In genomic region chr2:18884277-18884676, GRCm38 (mm10) we compare ENCODE assay signal across 15 mouse cellular contexts.
A peak's percentile ranks its signal among the peaks of the same experiment; 100 is the strongest.
DNase-seq lines count a peak whose midpoint lies in the region; ATAC-seq and TF ChIP-seq lines count a peak whose summit lies in the region.
"Had no signal": no experiment of that assay in that cellular context is flagged by ENCODE, and none has a peak within 500 bp of the region (broad histone marks: within the 10 kb centered on the region; RNA-seq: fewer than 3 reads in every experiment).

No protein-coding gene starts in this region.

- no peaks in the 10 kb centered on the region for H3K27me3 ChIP-seq in heart, postnatal 0 days (ENCODE audit: control insufficient read depth, insufficient read depth, low read length)
- H3K27me3 ChIP-seq: embryonic facial prominence, embryonic 12.5 days; liver, embryonic 15.5 days had no signal

- no peak for ATAC-seq in heart, postnatal 0 days (ENCODE audit: insufficient read depth, low read depth)
- no peak for ATAC-seq in frontal cortex, adult (ENCODE audit: low TSS enrichment)

- no peaks in the 10 kb centered on the region for H3K36me3 ChIP-seq in heart, postnatal 0 days (replicated peaks; ENCODE audit: control insufficient read depth, insufficient read depth, low read length)
- H3K36me3 ChIP-seq: embryonic facial prominence, embryonic 12.5 days; forebrain, embryonic 10.5 days had no signal

- TF ChIP-seq CTCF in heart, postnatal 0 days (IDR thresholded peaks at IDR 0.05; ENCODE audit: low read depth) = peak; percentile 34

- H3K9me3 ChIP-seq in heart, postnatal 0 days (replicated peaks; ENCODE audit: control insufficient read depth, low read length) = no peaks in the 10 kb centered on the region
- H3K9me3 ChIP-seq: embryonic facial prominence, embryonic 12.5 days; forebrain, embryonic 10.5 days; liver, embryonic 15.5 days had no signal

- no peak overlapping the region for H3K4me3 ChIP-seq in heart, postnatal 0 days (ENCODE audit: low read depth, low read length)
- H3K4me3 ChIP-seq: embryonic facial prominence, embryonic 12.5 days; forebrain, embryonic 10.5 days; liver, embryonic 15.5 days had no signal

- H3K4me2 ChIP-seq in heart, postnatal 0 days (ENCODE audit: low read depth, low read length) = no peak overlapping the region
- H3K4me2 ChIP-seq: embryonic facial prominence, embryonic 12.5 days; liver, embryonic 15.5 days had no signal

- no peak for TF ChIP-seq EP300 in heart, postnatal 0 days (IDR thresholded peaks at IDR 0.05; ENCODE audit: low read depth)

- H3K4me1 ChIP-seq in heart, postnatal 0 days (ENCODE audit: control insufficient read depth, insufficient read depth) = no peaks in the 10 kb centered on the region
- H3K4me1 ChIP-seq: embryonic facial prominence, embryonic 12.5 days; forebrain, embryonic 10.5 days; liver, embryonic 15.5 days had no signal

- DNase-seq in heart, postnatal 0 days (ENCODE audit: low spot score) = no peak
- DNase-seq in heart, postnatal 14 days = no peak
- DNase-seq in lung, postnatal 36 days = peak; percentile 32
- DNase-seq in lung, postnatal 4 days = no peak
- DNase-seq in T-cell, adult 2 months (ENCODE audit: low spot score) = peak; percentile 22
- no peak for DNase-seq in layer of hippocampus, adult 8-10 months (ENCODE audit: low spot score in 2 of 2)
- DNase-seq in left cerebral cortex, postnatal 36 days (ENCODE audit: low spot score in 2 of 2) = no peak
- DNase-seq: cerebellum, adult 11 months; kidney, adult 11 months; left cerebral cortex, postnatal 4 days; retina, postnatal 1 day had no signal

- H3K9ac ChIP-seq in heart, postnatal 0 days (replicated peaks; ENCODE audit: low read depth, low read length) = no peak overlapping the region
- H3K9ac ChIP-seq: embryonic facial prominence, embryonic 12.5 days; liver, embryonic 15.5 days had no signal

- intact Hi-C loops in heart, postnatal 14 days (cut with DNase I) = no loop called here
- intact Hi-C loops in left cerebral cortex, postnatal 36 days (cut with DNase I) = no loop called here

- WGBS in heart, postnatal 0 days = 84% methylated on average over 3 of the region's 3 CpGs

- H3K27ac ChIP-seq in heart, postnatal 0 days (ENCODE audit: low read depth) = no peak overlapping the region
- H3K27ac ChIP-seq: embryonic facial prominence, embryonic 12.5 days; forebrain, embryonic 10.5 days; liver, embryonic 15.5 days had no signal

Comparison
In these comparisons a context has a peak if more than half of its experiments do, and no peak if none do; other contexts are left out.
1. DNase-seq: peak in lung, postnatal 36 days (single experiment) and T-cell, adult 2 months (single experiment); none in heart, postnatal 0 days (single experiment), heart, postnatal 14 days (0 of 2), lung, postnatal 4 days (0 of 2), layer of hippocampus, adult 8-10 months (0 of 2) and left cerebral cortex, postnatal 36 days (0 of 2).